Mouse (Mus musculus) large intestine, adult 2 months (tissue): ENCODE measurements at regions not wholly inside any gene's neighbourhood (a gene's known extent, or its start where the extent isn't known, plus 50 kb on each side); places are given as distances from the start of the nearest gene placed in this dataset.
A peak's percentile ranks its signal among the peaks of the same experiment; 100 is the strongest.

Source experiments
- DNase-seq: peaks from one replicate; pipeline ENCODE4 v3.0.0-alpha.2; 2012; ENCODE audit warnings: low read depth, low spot score
- WGBS: fragments of 180-500 bp; shearing (Covaris S2); methylation state at CpG from one replicate; pipeline ENCODE4 v1.1.7; 2018; 5-methylcytosine and 5-hydroxymethylcytosine counted together

- 91% methylated on average over 4 of the region's 4 CpGs for WGBS
- DNase-seq: no peak
Observed at GRCm38 (mm10) chr3:120934401-120934800, 237.1 kb downstream of the Rwdd3 start.

DNA sequence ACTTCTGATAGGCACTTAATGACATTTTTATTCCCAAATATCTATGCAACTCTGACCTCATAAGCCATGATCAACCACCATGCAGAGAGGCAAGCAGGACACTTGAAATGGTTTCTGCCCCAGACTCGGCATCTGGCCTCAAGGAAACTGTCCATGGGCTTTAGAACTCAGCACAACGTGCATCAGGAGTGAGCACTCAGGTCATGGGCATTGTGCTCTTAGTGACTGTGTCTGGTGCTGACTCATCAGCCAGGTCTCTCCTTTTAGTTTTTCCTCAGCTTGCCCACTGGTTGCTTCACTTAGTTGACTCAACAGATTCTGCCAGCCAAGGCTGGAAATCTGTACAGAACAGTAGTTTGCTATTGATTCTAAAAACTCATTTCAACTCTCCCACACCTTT is 251.1 kb downstream of the Rwdd3 start:
- DNase-seq: no peak
- 81% methylated on average over 2 of the region's 2 CpGs for WGBS

GRCm38 (mm10) chr3:120898931-120899330 is 272.6 kb downstream of the Rwdd3 start:
- WGBS: 90% methylated on average over 5 of the region's 5 CpGs
- no peak for DNase-seq

- no peak for DNase-seq
- WGBS: 74% methylated on average over 9 of the region's 9 CpGs
Observed at GRCm38 (mm10) chr3:120898258-120898657, 273.2 kb downstream of the Rwdd3 start.

DNA sequence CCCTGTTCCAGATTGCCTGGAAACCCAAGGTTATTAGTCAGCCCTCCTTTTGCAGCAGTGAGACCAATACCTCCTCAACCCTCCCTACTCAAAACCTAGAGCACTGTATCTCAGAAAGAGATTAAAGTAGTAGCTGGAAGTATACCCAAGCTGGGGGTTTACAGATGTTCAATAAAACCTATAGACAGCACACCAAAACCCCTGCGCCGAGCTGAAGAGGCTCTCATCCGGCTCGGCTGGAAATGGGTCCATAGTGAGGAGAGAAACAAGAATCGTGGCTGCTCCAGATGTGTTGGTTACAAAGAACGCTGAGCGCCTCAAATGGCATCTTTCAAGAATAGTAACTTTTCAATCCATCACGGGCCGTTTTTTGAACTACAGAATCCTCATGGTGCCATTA is 273.7 kb downstream of the Rwdd3 start:
- WGBS: 84% methylated on average over 9 of the region's 9 CpGs
- no peak for DNase-seq

- 80% methylated on average over 12 of the region's 12 CpGs for WGBS
- DNase-seq: no peak
Observed at GRCm38 (mm10) chr3:120897221-120897620, 274.3 kb downstream of the Rwdd3 start.

- 56% methylated on average over 20 of the region's 20 CpGs for WGBS
- DNase-seq: no peak
Observed at GRCm38 (mm10) chr3:120886063-120886841, 285.2 kb downstream of the Rwdd3 start.

DNA sequence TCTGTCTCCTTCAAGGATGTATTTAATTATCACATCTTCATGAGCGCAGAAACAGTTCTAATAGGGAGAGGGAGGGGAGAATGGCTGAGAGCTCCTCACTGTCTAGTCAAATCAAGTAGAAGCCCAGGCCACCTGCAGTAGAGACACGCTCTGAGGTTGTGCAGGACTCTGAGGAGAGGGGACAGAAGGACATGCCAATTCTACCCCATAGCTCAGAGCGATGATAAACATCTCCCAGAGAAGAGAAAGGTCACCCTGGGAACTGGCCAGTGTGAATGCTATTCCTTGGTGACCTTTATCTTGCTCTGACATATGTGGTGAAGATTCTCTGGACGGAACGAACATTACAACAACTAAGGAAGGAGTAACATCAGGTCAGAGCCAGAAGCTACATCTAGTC is 286.1 kb downstream of the Rwdd3 start:
- WGBS: 78% methylated on average over 5 of the region's 5 CpGs
- no peak for DNase-seq

GRCm38 (mm10) chr3:120884189-120884588 is 287.3 kb downstream of the Rwdd3 start:
- 63% methylated on average over 10 of the region's 10 CpGs for WGBS
- DNase-seq: no peak

GRCm38 (mm10) chr3:120883650-120884049 is 287.8 kb downstream of the Rwdd3 start:
- WGBS: 73% methylated on average over 5 of the region's 5 CpGs
- DNase-seq: no peak

GRCm38 (mm10) chr3:120879409-120879808 is 292.1 kb downstream of the Rwdd3 start:
- 92% methylated on average over 2 of the region's 2 CpGs for WGBS
- no peak for DNase-seq

DNA sequence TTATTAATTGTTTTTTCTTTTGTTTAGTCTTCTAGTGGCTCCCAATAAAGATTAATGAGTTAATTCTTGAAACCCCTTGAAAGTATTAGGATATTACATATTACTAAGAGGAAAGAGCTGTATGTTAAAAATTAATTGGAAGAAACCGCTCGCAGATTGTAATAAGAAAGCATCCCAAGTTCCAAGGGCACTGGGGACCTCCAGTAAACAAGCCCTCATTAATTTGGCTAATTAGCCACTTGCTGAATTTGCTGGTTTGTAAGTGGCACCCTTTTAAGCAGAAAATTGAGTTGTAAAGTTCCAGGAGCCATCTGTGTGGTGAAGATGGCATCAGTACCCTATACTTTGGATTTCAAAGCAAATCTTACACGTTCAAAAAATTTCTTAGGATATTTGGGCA is 295.8 kb downstream of the Rwdd3 start:
- DNase-seq: no peak
- 88% methylated on average over 3 of the region's 3 CpGs for WGBS

- DNase-seq: no peak
- WGBS: 23% methylated on average over 8 of the region's 8 CpGs
Observed at GRCm38 (mm10) chr3:120865036-120865435, 306.5 kb downstream of the Rwdd3 start.

DNA sequence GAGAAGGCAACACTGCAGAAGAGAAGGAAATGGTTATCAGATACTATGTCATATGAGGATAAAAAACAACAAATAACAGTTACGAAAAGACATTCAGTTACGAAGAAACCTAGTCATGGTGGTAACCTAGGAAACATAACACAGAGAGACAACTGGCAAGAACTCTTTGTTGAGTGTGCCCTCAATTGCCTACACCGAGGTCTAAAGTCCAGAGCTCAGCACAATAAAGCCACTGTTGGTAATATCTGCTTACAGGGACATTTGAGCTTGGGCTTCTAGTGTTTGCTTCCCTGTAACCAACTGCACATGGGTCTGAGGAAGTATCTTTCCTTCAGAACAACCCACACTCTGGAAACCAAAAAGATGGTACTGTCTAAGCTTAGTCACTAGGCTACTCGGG is 309.9 kb downstream of the Rwdd3 start:
- peak; percentile 68 for DNase-seq
- 34% methylated on average over 4 of the region's 4 CpGs for WGBS

DNA sequence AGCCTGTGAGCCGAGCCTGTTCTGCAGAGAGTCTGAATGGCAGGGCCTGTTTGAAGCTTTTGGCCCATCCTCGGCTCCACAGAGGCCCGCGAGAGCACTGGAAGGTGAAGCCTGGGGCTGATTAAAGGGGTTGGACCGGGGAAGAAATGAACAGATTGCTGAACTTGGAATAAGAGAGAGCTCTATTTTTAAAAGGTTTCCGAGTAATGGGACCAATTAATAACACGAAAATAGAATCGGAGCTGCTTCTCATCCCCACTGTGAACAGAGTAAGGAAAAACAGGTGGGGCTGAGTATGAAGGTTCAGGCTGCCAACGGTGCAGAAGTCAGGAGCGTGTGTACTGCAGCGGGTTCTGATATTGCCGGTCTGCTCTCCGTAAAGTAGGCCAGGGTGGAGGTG is 313.2 kb downstream of the Rwdd3 start:
- 71% methylated on average over 13 of the region's 13 CpGs for WGBS
- DNase-seq: no peak

DNA sequence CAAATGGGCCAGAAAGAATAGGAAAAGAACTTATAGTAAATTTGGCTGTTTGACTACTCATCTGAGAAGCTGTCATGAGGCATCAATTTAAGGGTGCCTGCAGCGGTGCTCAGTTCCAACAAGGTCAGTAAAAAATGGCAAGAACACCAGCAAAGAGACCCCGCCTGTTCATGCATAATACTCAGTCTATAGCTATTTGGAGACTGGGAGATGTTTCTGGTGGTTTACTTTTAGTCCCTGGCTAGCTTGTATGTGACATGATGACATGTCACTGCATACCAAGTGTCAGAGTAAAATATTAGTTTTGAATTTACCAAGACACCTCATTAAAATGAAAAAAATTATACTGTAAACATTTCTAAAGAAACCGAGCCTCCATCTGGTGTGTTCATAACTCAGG is 317.2 kb downstream of the Rwdd3 start:
- DNase-seq: no peak
- WGBS: 69% methylated on average over 3 of the region's 3 CpGs

GRCm38 (mm10) chr3:120843623-120844022 is 327.9 kb downstream of the Rwdd3 start:
- 89% methylated on average over 2 of the region's 2 CpGs for WGBS
- no peak for DNase-seq

GRCm38 (mm10) chr3:120823536-120823935 is 348.0 kb downstream of the Rwdd3 start:
- DNase-seq: no peak
- 96% methylated on average over 19 of the region's 19 CpGs for WGBS

GRCm38 (mm10) chr3:120811901-120812300 is 359.6 kb downstream of the Rwdd3 start:
- no peak for DNase-seq
- WGBS: 42% methylated on average over 2 of the region's 2 CpGs

DNA sequence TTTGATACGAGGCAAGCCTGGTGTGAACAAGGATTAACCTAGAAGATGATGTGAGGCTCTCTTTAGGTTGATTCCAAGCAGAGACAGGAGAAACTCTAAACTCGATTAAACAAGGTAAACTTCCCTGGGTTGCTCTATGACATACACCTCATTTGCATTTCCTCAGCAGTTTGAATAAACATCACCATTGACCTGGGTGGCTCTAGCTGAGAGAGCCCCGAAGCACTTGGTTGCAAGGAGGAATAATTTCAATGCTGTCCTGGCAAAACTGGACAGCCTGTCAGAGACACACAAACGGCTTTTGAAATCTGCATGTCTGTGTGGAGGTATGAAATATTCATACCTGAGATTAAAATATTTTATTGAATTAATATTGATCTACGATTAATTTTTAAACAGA is 361.0 kb downstream of the Rwdd3 start:
- WGBS: 54% methylated on average over 5 of the region's 5 CpGs
- DNase-seq: no peak

GRCm38 (mm10) chr3:120810048-120810447 is 361.4 kb downstream of the Rwdd3 start:
- DNase-seq: no peak
- WGBS: 62% methylated on average over 6 of the region's 6 CpGs

GRCm38 (mm10) chr3:120786659-120787058 is 384.8 kb downstream of the Rwdd3 start:
- WGBS: 72% methylated on average over 9 of the region's 9 CpGs
- no peak for DNase-seq
